Mouse (Mus musculus) limb, embryonic 11.5 days (tissue): ENCODE data around the gene Parg. TPM values are rescaled to one million over a fixed set of nuclear protein-coding genes. Genes with fewer than 3 reads are reported as not detected.

Experiments
- ATAC-seq: fragments of 200-750 bp; cut with Nextera tagmentation; 2 replicates; pipeline ENCODE4 v1.8.0; 2017; ENCODE audit warnings: low read depth; ENCODE audit not compliant: insufficient number of reproducible peaks, low FRiP score, low TSS enrichment
- DNase-seq: peaks from one replicate; pipeline ENCODE4 v3.0.0-alpha.2; 2015; ENCODE audit warnings: low spot score
- H3K27ac ChIP-seq: fragments of 300-500 bp; sonication (generic); replicated peaks from 2 replicates; pipeline ENCODE4 v1.5.1; 2014; ENCODE audit warnings: low read depth, mild to moderate bottlenecking, low read length
- H3K27me3 ChIP-seq: fragments of 300-500 bp; sonication (generic); 2 replicates; pipeline ENCODE4 v1.6.1; 2014; ENCODE audit warnings: mild to moderate bottlenecking, low read length, mixed read lengths; ENCODE audit not compliant: control insufficient read depth, insufficient read depth
- H3K36me3 ChIP-seq: fragments of 300-500 bp; sonication (generic); 2 replicates; pipeline ENCODE4 v1.6.1; 2014; ENCODE audit warnings: mild to moderate bottlenecking, low read length, moderate library complexity, mixed read lengths; ENCODE audit not compliant: control insufficient read depth, insufficient read depth
- H3K4me1 ChIP-seq: fragments of 300-500 bp; sonication (generic); 2 replicates; pipeline ENCODE4 v1.6.1; 2014; ENCODE audit warnings: low read length, mixed read lengths; ENCODE audit not compliant: control insufficient read depth, insufficient read depth
- H3K4me2 ChIP-seq: fragments of 300-500 bp; sonication (generic); 2 replicates; pipeline ENCODE4 v1.6.1; 2014; ENCODE audit warnings: low read depth, mild to moderate bottlenecking, moderate library complexity; ENCODE audit not compliant: severe bottlenecking
- H3K4me3 ChIP-seq: fragments of 300-500 bp; sonication (generic); 2 replicates; pipeline ENCODE4 v1.5.1; 2014; ENCODE audit warnings: low read depth, low read length
- H3K9ac ChIP-seq: fragments of 300-500 bp; sonication (generic); 2 replicates; pipeline ENCODE4 v1.6.1; 2014; ENCODE audit warnings: mild to moderate bottlenecking, low read length
- H3K9me3 ChIP-seq: fragments of 300-500 bp; sonication (generic); 2 replicates; pipeline ENCODE4 v1.6.1; 2016; ENCODE audit warnings: low read length; ENCODE audit not compliant: control insufficient read depth
- WGBS: fragments of 180-500 bp; shearing (Covaris S2); extraction: QIAGEN DNeasy Blood & Tissue Kit; methylation state at CpG from one replicate; pipeline ENCODE4 v1.1.7; 2014; 5-methylcytosine and 5-hydroxymethylcytosine counted together
- polyA plus RNA-seq: library from polyadenylated mRNA; unstranded; fragments of >200 nt; fragmentation: Nextera tagmentation; extraction: Ambion mirVana; gene quantifications from 2 replicates; pipeline ENCODE4 v1.2.1, GENCODE M21; 2014

Parg gene
- polyA plus RNA-seq, 1 experiment from 2014 or later = 62.4 TPM

DNA sequence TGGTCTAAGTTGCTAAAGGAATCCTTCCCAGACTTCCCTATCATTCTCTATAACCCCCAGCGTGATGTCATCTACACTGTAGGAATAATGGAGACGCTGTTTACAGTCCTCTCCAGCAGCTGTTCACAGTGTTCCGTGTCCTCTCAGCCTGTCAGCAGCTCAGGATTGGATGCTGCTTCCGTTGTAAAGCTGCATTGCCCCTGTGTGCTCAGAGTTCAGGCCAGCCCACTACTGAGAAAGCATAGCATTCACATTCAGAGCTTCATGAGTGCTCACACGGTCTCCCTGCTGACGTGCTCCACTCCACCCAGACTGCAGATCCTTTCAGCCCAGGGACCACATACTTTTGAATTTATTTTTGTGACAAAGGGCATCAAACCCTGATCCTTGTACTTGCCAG is 59.1 kb downstream of the Parg start:
- H3K9me3 ChIP-seq = no peaks in the 10 kb centered on the region
- H3K27me3 ChIP-seq = no peaks in the 10 kb centered on the region
- H3K9ac ChIP-seq = no peak overlapping the region
- no peak for ATAC-seq
- H3K4me2 ChIP-seq = no peak overlapping the region
- no peak overlapping the region for H3K27ac ChIP-seq
- no peak for DNase-seq
- WGBS = 79% methylated on average over 6 of the region's 6 CpGs
- no peaks in the 10 kb centered on the region for H3K36me3 ChIP-seq
- H3K4me3 ChIP-seq = no peak overlapping the region
- no peaks in the 10 kb centered on the region for H3K4me1 ChIP-seq

DNA sequence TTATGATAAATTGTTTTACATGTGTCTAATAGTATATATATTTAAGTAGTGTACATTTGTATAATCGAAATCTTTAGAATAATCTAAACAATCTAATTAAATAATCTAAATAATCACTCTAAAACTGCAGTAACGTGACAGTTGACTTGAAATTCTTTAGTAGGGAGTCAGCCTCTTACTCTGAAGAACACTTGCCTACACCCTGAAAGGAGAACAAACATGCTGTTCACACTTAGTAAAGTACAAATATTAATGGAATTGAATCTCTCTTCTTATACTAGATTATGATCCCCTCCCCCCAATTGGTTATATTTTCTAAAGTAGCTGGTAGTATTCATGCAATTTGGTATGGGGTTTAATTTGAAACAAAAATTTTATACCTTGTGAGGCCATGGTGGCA is 60.0 kb downstream of the Parg start:
- Histone ChIP-seq H3K27me3 (no peaks in the 10 kb centered on the region), H3K36me3 (no peaks in the 10 kb centered on the region), H3K9ac (no peak overlapping the region), H3K27ac (no peak overlapping the region), H3K4me3 (no peak overlapping the region), H3K9me3 (no peaks in the 10 kb centered on the region), H3K4me1 (no peaks in the 10 kb centered on the region), H3K4me2 (no peak overlapping the region)
- WGBS = 89% methylated on average over 2 of the region's 2 CpGs
- no peak for ATAC-seq
- DNase-seq = no peak

GRCm38 (mm10) chr14:32268999-32269398 is 67.2 kb downstream of the Parg start:
- Histone ChIP-seq H3K9me3 (no peaks in the 10 kb centered on the region), H3K27ac (no peak overlapping the region), H3K9ac (no peak overlapping the region), H3K4me1 (no peaks in the 10 kb centered on the region), H3K36me3 (no peaks in the 10 kb centered on the region), H3K4me3 (no peak overlapping the region), H3K27me3 (no peaks in the 10 kb centered on the region), H3K4me2 (no peak overlapping the region)
- ATAC-seq (no peak), DNase-seq (no peak)
- WGBS = 77% methylated on average over 2 of the region's 2 CpGs

DNA sequence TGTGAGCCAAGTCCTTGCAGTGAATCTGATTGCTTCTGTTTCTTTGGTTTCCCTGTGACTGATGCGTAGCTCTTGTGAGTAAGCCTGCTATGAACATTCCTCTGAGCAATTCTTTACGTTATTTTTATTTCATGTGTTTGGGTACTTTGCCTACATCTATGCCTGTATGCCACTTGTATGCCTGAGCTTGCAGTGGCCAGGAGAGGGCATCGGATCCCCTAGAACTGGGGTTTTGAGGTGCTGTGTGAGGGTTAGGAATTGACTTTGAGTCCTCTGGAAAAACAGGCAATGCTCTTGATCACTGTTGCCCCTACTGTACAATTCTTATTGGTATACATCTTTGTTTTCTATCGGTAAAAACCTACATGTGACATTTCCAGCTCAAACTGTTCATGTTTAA is 67.8 kb downstream of the Parg start:
- WGBS = 93% methylated on average over 4 of the region's 4 CpGs
- no peak for ATAC-seq
- Histone ChIP-seq H3K36me3 (no peaks in the 10 kb centered on the region), H3K4me2 (no peak overlapping the region), H3K9me3 (no peaks in the 10 kb centered on the region), H3K27ac (no peak overlapping the region), H3K27me3 (no peaks in the 10 kb centered on the region), H3K4me3 (no peak overlapping the region), H3K9ac (no peak overlapping the region), H3K4me1 (no peaks in the 10 kb centered on the region)
- DNase-seq = no peak

GRCm38 (mm10) chr14:32301622-32302021 is 99.9 kb downstream of the Parg start:
- no peak overlapping the region for H3K27ac ChIP-seq
- WGBS = 87% methylated on average over 12 of the region's 12 CpGs

DNA sequence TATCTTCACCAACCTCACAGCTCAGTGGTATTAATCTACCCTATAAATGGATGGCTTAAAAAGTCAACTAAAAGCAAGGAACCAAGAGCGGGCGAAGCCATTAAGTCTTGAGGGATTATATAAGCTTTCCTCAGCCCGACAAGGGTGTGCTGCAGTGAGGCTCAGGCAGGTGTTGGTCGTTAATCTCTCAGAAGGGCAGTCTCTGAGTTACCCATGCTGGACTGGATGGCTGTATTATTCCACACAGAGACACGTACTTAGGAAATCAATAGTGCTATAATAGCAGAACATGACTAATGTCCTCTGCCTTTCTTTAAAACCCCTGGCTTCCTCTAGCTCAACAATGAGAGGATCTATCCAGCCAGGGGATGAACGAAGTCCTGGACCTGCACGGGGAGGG is 100.7 kb downstream of the Parg start:
- WGBS = 78% methylated on average over 7 of the region's 7 CpGs
- ATAC-seq (no peak), DNase-seq (no peak)
- H3K9me3 ChIP-seq = no peaks in the 10 kb centered on the region
- H3K4me1 ChIP-seq = no peaks in the 10 kb centered on the region
- no peak overlapping the region for H3K4me3 ChIP-seq
- no peak overlapping the region for H3K27ac ChIP-seq
- H3K4me2 ChIP-seq = no peak overlapping the region
- no peaks in the 10 kb centered on the region for H3K36me3 ChIP-seq
- no peaks in the 10 kb centered on the region for H3K27me3 ChIP-seq
- no peak overlapping the region for H3K9ac ChIP-seq

More at GRCm38 (mm10) chr14:32301622-32302021, 99.9 kb downstream of the Parg start:
- DNase-seq (no peak), ATAC-seq (no peak)
- no peak overlapping the region for H3K9ac ChIP-seq
- no peaks in the 10 kb centered on the region for H3K36me3 ChIP-seq
- no peak overlapping the region for H3K4me2 ChIP-seq
- H3K27me3 ChIP-seq = no peaks in the 10 kb centered on the region
- H3K9me3 ChIP-seq = no peaks in the 10 kb centered on the region
- H3K4me3 ChIP-seq = no peak overlapping the region
- H3K4me1 ChIP-seq = no peaks in the 10 kb centered on the region

- no peaks in the 10 kb centered on the region for H3K27me3 ChIP-seq
- DNase-seq (no peak), ATAC-seq (no peak)
- no peaks in the 10 kb centered on the region for H3K9me3 ChIP-seq
- H3K9ac ChIP-seq = no peak overlapping the region
- H3K27ac ChIP-seq = no peak overlapping the region
- 0 out of 2 replicates have a peak, but pooled peaks cover 2% of the 10 kb centered on the region for H3K36me3 ChIP-seq
- no peaks in the 10 kb centered on the region for H3K4me1 ChIP-seq
- no peak overlapping the region for H3K4me3 ChIP-seq
- H3K4me2 ChIP-seq = no peak overlapping the region
- WGBS = 90% methylated on average over 8 of the region's 8 CpGs
Observed at GRCm38 (mm10) chr14:32304921-32305320, 103.2 kb downstream of the Parg start.

DNA sequence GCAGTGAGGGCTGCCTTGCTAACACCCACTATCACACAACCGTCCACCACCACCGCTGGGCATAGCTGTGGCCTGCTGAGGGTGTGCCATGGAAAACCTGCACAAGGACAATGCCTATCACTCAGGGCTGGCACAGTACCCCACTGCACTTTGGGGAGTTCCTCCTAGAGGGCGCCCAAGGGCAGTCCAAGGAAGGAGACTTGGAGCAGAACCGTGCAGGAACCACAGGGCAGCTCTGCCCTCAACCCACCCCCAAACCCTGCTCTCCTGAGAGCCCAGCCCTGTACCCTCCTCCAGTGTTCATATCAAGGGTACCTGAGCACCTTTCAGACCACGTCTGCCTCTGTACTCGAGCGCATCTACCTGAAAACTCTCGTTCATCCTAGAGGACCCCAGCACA is 108.1 kb downstream of the Parg start:
- H3K9ac ChIP-seq = no peak overlapping the region
- H3K9me3 ChIP-seq = no peaks in the 10 kb centered on the region
- no peak overlapping the region for H3K4me3 ChIP-seq
- DNase-seq = peak; percentile 68
- 0 out of 2 replicates have a peak, but pooled peaks cover 2% of the 10 kb centered on the region for H3K36me3 ChIP-seq
- no peak for ATAC-seq
- WGBS = 40% methylated on average over 8 of the region's 8 CpGs
- no peaks in the 10 kb centered on the region for H3K27me3 ChIP-seq
- H3K4me2 ChIP-seq = no peak overlapping the region
- H3K27ac ChIP-seq = no peak overlapping the region
- no peaks in the 10 kb centered on the region for H3K4me1 ChIP-seq

DNA sequence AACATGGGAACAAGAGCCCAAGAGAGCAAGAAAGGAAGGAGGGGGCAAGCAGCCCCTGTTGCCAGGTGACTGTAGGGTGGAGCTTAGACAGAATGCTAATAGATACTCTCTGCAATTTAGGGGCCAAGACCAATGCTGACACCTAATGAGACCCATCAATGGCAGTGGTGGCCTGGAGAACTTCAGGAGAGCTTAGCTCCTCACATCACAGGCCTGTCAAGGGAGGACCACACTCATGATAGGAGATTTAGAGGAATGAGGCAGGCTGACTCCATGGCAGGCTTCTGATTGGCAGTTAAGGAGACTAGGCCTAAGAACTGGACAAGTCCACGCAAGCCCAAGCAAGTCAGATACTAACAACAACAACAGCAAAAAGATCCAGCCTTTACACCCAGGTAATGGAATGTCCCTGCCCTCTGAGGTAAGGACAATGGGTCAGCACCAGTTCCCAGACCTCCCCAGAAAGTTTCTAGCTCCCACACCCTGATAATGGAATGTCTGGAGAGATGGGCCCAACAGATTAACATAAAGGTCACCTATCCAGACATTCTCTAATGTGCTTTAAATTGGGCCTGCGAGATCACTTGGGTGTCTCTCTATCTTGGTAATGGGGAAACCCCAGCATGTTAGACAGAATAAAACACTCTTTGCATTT is 109.8 kb downstream of the Parg start:
- DNase-seq (no peak), ATAC-seq (no peak)
- Histone ChIP-seq H3K4me2 (no peak overlapping the region), H3K36me3 (0 out of 2 replicates have a peak, but pooled peaks cover 2% of the 10 kb centered on the region), H3K9me3 (no peaks in the 10 kb centered on the region), H3K9ac (no peak overlapping the region), H3K27me3 (no peaks in the 10 kb centered on the region), H3K27ac (no peak overlapping the region), H3K4me1 (no peaks in the 10 kb centered on the region), H3K4me3 (no peak overlapping the region)
- 88% methylated on average over 2 of the region's 2 CpGs for WGBS
